Mouse (Mus musculus) heart, postnatal 4 days (tissue): ENCODE data around the gene Tmem161a. TPM values are rescaled to one million over a fixed set of nuclear protein-coding genes. Genes with fewer than 3 reads are reported as not detected.
"Not testable (repeated sequence)": the region's sequence is repeated elsewhere in the genome, so short reads cannot be mapped to it uniquely, and the experiment has no call there.

ENCODE experiments used
- DNase-seq: peaks from one replicate; pipeline ENCODE4 v3.0.0; 2021
- total RNA-seq, 2 experiments: library from RNA; stranded (reverse); gene quantifications; 2 replicates each; pipeline ENCODE4 v1.2.3; 2021

Tmem161a gene
- total RNA-seq, 2 experiments from 2014 or later, result 100 to 110 TPM

DNA sequence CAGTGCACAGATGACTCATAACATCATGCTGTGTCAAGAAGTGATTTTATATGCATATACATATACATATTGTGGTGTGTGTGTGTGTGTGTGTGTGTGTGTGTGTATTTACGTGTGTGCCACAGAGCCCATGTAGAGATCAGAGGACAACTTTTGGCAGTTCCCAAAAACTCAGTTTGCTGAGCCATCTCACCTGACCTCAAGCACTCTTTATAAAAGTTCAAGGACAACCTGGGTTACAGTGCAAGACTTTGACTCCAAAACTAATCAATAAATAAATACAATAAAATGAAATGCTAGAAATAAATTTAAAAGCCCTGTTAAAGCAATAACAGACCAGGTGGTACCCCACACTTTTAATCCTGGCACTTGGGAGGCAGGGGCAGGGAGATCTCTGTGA, 39.1 kb downstream of the Tmem161a start:
- DNase-seq, result no peak

DNA sequence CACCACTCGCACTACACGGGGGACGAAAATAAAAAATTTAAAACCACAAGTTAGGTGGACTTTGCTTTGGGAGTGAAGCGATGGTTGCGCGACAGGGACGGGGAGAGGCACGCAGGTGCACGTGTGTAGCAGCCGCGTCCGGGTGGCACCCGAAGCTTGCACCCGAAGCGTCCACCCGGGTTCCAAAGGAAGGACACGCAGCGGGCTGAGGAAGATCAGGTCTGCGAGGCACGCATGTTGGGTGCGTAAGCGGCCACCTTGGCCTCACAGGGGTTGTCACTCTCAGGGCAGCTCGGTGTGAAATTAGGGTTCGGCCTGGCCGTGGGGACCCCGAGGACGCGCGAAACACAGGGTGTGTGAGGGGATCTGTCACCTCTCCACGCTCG, 39.6 kb downstream of the Tmem161a start:
- DNase-seq, result no peak

DNA sequence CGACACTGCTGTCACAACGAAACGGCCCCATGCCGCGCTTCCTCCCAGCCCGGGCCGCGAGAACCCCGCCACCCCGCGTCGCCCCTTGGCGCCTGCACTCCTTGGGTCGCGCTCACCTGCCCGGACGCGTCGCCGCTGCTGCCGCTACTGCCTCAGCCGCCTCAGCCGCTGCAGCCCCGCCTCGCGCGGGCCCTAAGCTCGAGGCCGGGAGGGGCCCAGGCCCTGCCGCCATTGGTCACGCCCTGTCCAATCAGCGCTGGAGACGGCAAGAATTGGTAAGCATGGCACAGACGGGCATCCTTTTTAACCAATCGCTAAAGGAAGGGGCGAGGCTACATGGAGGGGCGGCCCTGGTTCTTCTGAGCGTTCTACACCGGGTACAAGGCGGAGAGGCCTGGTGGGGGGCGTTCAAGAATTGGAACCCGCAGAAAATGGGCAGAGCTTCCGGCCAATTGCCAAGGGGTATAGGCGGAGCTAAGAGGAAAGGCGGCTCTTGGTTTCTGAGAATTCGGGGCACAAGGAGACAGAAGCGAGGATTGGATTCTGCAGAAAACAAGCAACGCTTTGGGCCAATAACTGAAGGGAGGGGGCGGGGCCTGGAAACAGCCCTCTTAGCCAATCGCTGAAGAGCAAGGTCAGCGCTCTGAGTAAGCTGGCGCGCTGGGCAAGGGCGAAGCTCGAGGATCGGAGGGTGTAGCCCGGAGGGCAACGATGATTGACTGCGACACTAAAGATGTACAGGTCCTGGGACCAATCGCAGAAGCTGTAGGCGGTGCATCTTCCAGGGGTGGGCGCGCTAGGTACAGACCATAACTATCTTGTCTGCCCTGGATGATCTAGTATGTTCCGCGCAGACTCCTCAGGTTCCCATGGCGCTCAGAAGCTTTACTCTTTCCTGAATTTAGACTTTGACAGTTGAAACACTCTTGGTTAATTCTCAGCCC, 40.2 kb downstream of the Tmem161a start, which contains the start of gene Slc25a42:
Gene Slc25a42, minus strand, starts transcription at position 194 of the 944 bp plus-strand sequence.
- peak; percentile 97 for DNase-seq

- no peak for DNase-seq
These were observed 42.3 kb downstream of the Tmem161a start for GRCm38 (mm10) chr8:70214411-70214810.

DNA sequence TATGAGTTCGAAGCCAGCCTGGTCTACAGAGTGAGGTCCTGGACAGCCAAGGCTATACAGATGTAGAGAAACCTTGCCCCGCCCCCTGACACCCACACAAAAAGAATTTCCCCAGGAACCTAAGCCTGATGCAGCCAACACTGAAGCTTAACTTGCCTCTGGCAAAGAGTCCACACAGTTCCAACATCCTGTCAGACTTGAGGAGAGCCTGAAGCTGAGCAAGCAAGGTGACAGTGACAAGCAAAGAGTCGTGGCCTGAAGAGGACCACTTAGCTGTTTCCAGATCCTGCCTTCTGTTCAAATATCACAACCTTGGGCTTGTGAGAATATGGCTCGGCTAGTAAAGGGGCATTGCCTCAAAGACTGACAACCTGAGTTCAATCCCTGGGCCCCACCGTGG, 42.9 kb downstream of the Tmem161a start:
- DNase-seq, result no peak

DNA sequence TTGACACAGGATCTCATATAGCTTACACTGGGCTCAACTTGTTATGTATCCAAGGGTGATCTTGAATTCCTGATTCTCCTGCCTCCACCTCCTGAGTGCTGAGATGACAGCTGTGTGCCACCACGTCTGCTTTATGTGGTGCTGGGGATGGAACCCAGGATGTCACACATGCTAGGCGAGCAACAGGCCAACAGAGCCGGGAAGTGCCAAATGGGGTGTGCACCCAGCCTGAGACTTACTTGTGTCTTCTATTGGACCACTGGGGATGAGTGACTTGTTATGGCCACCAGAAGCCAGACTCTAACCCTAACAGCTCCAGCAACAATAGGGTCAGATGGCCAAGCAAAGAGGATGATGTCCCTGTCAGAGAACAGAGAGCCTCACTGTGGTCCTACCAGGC, 44.0 kb downstream of the Tmem161a start:
- not testable (repeated sequence) for DNase-seq

DNA sequence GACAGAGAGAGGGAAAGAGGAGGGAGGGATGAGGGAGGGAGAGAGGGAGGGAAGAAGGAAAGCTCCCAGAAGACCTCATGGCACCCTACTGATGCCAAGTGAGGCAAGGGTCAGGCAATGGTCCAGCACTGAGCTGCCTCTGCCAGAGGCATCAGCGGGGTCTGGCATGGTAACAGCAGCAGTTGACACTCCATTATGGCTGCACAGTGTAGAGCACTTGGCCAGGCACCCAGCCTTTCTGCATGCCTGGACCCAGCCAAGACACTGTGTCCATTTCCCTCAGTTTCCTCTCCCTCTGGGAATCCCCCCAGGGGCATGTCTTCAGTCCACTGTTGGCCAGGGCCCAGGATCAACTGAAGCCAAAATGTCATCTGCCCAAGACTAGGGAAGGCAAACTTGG, 44.4 kb downstream of the Tmem161a start:
- DNase-seq, result peak; percentile 90

- DNase-seq, result no peak
These were observed 45.3 kb downstream of the Tmem161a start for GRCm38 (mm10) chr8:70217441-70217840.

GRCm38 (mm10) chr8:70219107-70219684, 47.0 kb downstream of the Tmem161a start:
- DNase-seq, result no peak

DNA sequence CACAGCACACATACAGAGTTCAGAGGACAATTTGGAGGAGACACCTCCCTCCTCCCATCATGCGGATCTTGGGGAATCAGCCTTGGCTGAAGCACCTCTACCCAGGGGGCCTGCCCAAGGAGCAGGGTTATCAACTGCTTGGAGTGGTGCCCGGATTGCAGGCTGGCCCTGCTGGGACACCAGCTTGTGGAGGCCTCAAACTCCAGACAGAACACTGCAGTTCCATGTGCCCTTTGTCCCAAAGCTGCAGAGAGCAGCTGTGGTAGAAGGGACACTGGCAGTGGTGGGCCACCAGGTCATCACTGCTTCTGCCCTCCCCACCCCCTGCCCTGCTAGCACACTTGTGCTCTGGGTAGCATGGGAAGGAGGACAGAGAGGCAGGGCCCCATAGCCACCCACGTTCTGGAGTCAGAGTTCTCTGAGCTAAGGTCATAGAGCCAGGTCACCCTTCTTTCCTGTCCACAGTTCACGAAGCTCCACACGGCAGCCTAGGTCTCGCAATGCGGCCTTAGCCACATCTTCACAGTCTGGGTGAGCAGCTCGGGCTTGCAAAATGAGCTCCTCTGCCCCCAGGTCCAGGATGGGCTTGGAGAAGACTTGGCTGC, 48.2 kb downstream of the Tmem161a start:
- peak; percentile 76 for DNase-seq

DNA sequence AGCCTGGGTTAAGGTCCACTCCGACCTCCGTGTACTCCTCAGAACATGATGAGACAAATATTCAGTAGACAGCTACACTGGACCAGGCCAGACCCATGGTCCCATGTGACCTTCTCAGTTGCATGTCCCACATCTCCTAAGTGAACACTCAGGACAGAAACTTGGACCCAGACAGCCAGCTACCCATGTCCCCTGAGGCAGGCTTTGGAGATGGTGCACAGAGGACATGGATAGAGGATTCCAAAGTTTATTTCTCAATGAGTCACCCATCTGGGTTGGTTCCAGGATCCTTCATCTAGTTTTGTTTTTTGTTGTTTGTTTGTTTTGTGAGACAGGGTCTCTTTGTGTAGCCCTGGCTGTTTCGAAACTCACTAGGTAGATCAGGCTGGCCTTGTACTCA, 48.8 kb downstream of the Tmem161a start:
- no peak for DNase-seq

DNA sequence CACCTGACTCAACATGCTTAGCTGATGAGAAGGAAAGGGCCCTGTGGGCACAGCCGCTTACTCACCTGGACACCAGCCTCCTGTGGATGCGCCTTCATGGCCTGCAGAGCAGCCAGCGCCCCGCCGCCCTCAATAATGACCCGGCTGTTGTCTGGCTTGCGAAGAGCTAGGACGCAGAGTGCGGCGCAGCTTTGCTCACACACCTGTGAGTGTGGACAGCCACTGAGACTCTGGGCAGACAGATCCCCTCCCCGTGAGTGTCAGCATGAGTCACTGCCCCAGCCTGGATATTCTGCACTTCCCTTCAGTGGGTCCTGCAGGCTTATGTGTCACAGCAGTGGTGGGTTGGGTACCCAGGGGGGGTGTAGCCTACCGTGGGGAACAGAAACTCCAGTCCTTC, 49.9 kb downstream of the Tmem161a start:
- no peak for DNase-seq

DNA sequence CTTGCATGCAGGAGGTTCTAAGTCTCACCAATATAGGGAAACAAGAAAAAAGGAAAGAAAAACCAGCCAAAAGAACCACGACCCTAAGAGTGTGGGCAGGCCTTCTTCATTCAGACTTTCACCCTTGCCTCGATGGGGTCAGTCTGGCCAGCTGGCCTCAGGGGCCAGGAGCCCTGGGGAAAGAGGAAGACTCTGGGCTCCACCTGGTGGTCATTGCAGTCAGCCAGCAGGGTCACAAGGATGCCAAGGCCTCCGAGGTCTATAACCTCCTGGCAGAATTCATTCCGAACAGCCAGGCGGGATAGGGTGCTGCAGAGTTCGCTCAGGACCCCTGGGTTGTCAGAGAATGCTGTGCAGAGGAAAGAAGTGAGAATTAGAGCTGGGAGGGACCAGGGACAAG, 51.2 kb downstream of the Tmem161a start:
- peak; percentile 76 for DNase-seq

- no peak for DNase-seq
These were observed 55.8 kb downstream of the Tmem161a start for GRCm38 (mm10) chr8:70227997-70228396.

DNA sequence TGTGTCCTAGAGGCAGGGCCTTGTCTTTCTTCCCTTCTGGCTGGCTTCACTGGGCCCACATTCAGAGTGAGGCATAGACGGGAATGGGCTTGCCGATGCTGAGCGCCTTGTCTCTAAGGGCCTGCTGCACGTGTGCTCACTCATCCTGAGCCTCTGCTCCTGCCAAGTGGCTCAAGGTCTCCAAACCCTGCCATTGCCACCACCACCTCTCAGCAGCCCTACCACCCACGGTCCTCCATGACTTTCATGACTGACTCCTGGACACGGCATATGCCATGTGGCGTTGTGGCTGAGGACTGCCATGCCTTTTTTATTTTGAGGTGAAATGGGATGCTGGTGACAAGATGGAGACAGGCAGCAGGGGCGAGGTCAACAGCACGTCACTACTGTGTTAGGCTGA, 58.7 kb downstream of the Tmem161a start:
- DNase-seq, result no peak

Other genes with a start within 250 kb of the Tmem161a start
- gene Gatad2a, start 176.0 kb upstream of the Tmem161a start, total RNA-seq, result 10 to 100 TPM; 75.9 to 79.5 TPM
- 10 to 100 TPM; 39.5 to 40.8 TPM for gene Mau2, start 129.6 kb upstream of the Tmem161a start, total RNA-seq
- 10 to 100 TPM; 23.2 to 23.8 TPM for gene Sugp1, start 129.5 kb upstream of the Tmem161a start, total RNA-seq
- 1 to 10 TPM in 1 of 2 experiments, under 1 TPM in 1; 0.95 to 1.0 TPM for gene Tm6sf2, start 99.4 kb upstream of the Tmem161a start, total RNA-seq
- not detected for gene Hapln4, start 88.9 kb upstream of the Tmem161a start, total RNA-seq
- gene Ncan, start 51.5 kb upstream of the Tmem161a start, total RNA-seq, result 1 to 10 TPM in 1 of 2 experiments, under 1 TPM in 1; 0.81 to 1.2 TPM
- 10 to 100 TPM; 14.8 to 17.1 TPM for gene Nr2c2ap, start 41.0 kb upstream of the Tmem161a start, total RNA-seq
- 10 to 100 TPM; 25.4 to 25.8 TPM for gene Rfxank, start 33.2 kb upstream of the Tmem161a start, total RNA-seq
- 10 to 100 TPM; 28.0 to 29.1 TPM for gene Borcs8, start 32.9 kb upstream of the Tmem161a start, total RNA-seq
- gene Mef2b, start 32.6 kb upstream of the Tmem161a start, total RNA-seq, result under 1 TPM; 0.20 to 0.21 TPM
- 10 to 100 TPM; 25.9 to 28.0 TPM for gene Slc25a42, start 39.9 kb downstream of the Tmem161a start, total RNA-seq
- gene Sugp2, start 61.9 kb downstream of the Tmem161a start, total RNA-seq, result 10 to 100 TPM; 52.2 to 55.4 TPM
- gene Armc6, start 62.1 kb downstream of the Tmem161a start, total RNA-seq, result 10 to 100 TPM; 10.2 to 10.6 TPM
- gene Homer3, start 110.5 kb downstream of the Tmem161a start, total RNA-seq, result 10 to 100 TPM; 36.2 to 36.4 TPM
- gene Ddx49, start 130.1 kb downstream of the Tmem161a start, total RNA-seq, result 10 to 100 TPM; 37.2 to 46.4 TPM
- gene Cope, start 130.2 kb downstream of the Tmem161a start, total RNA-seq, result 100 to 1,000 TPM; 176 to 179 TPM
- under 1 TPM; 0.43 to 0.56 TPM for gene Cers1, start 143.4 kb downstream of the Tmem161a start, total RNA-seq
- gene Gdf1, start 157.5 kb downstream of the Tmem161a start, total RNA-seq, result under 1 TPM in 1 of 2 experiments, not detected in 1; 0.60 TPM
- 10 to 100 TPM; 44.1 to 45.9 TPM for gene Upf1, start 180.9 kb downstream of the Tmem161a start, total RNA-seq
- gene Comp, start 201.2 kb downstream of the Tmem161a start, total RNA-seq, result 1 to 10 TPM; 2.5 to 2.6 TPM